Mouse (Mus musculus): ENCODE data around the gene H2afb2.

H2afb2 gene

GRCm38 (mm10) chrX:116680878-116681277 is at the start of gene H2afb2:
Gene H2afb2, plus strand, starts transcription at chrX:116681178.
- DNase-seq (ENCODE audit: low read depth, low spot score), result no peak
